Mouse (Mus musculus) forebrain, postnatal 0 days (tissue): Measurements from ENCODE around the gene Herpud1. TPM values are rescaled to one million over a fixed set of nuclear protein-coding genes. Genes with fewer than 3 reads are reported as not detected.

Experiments used
- ATAC-seq: fragments of 200-750 bp; cut with Nextera tagmentation; 2 replicates; pipeline ENCODE4 v1.8.0; 2017; ENCODE audit warnings: mild to moderate bottlenecking, moderate library complexity
- DNase-seq: peaks from one replicate; pipeline ENCODE4 v3.0.0-alpha.2; 2015
- H3K27ac ChIP-seq: fragments of 300-500 bp; sonication (generic); 2 replicates; pipeline ENCODE4 v1.5.1; 2014; ENCODE audit warnings: low read depth, mild to moderate bottlenecking, antibody characterized with exemption, low read length, moderate library complexity, mixed read lengths
- H3K27me3 ChIP-seq: fragments of 300-500 bp; sonication (generic); 2 replicates; pipeline ENCODE4 v1.6.1; 2014; ENCODE audit warnings: mild to moderate bottlenecking, low read length, mixed read lengths; ENCODE audit not compliant: insufficient read depth
- H3K36me3 ChIP-seq: fragments of 300-500 bp; sonication (generic); 2 replicates; pipeline ENCODE4 v1.6.1; 2014; ENCODE audit warnings: mild to moderate bottlenecking, moderate library complexity; ENCODE audit not compliant: insufficient read depth
- H3K4me1 ChIP-seq: fragments of 300-500 bp; sonication (generic); 2 replicates; pipeline ENCODE4 v1.6.1; 2014; ENCODE audit warnings: antibody characterized with exemption; ENCODE audit not compliant: insufficient read depth
- H3K4me2 ChIP-seq: fragments of 300-500 bp; sonication (generic); 2 replicates; pipeline ENCODE4 v1.6.1; 2014; ENCODE audit warnings: low read depth, mild to moderate bottlenecking, moderate library complexity
- H3K4me3 ChIP-seq: fragments of 300-500 bp; sonication (generic); 2 replicates; pipeline ENCODE4 v1.5.1; 2014; ENCODE audit warnings: low read depth, low read length, mixed read lengths
- H3K9ac ChIP-seq: fragments of 300-500 bp; sonication (generic); 2 replicates; pipeline ENCODE4 v1.6.1; 2014; ENCODE audit warnings: mild to moderate bottlenecking
- H3K9me3 ChIP-seq: fragments of 300-500 bp; sonication (generic); 2 replicates; pipeline ENCODE4 v1.6.1; 2016; ENCODE audit warnings: low read length
- CTCF ChIP-seq: sonication (generic); IDR thresholded peaks from 2 replicates; pipeline ENCODE4 v1.5.1; 2016; ENCODE audit warnings: antibody characterized with exemption, control low read depth, low read depth
- WGBS: fragments of 180-500 bp; shearing (Covaris S2); extraction: QIAGEN DNeasy Blood & Tissue Kit; methylation state at CpG from one replicate; pipeline ENCODE4 v1.1.7; 2014; 5-methylcytosine and 5-hydroxymethylcytosine counted together
- polyA plus RNA-seq: library from polyadenylated mRNA; unstranded; fragments of >200 nt; fragmentation: Nextera tagmentation; extraction: Ambion mirVana; gene quantifications from 2 replicates; pipeline ENCODE4 v1.2.1, GENCODE M21; 2015
- total RNA-seq: library from RNA; depleted of rRNA; stranded (reverse); fragments of >200 nt; gene quantifications from 2 replicates; pipeline ENCODE4 v1.2.3, GENCODE M21; 2014

Herpud1 gene
- total and polyA plus RNA-seq, 2 experiments from 2014 or later = 63.4 to 79.7 TPM

DNA sequence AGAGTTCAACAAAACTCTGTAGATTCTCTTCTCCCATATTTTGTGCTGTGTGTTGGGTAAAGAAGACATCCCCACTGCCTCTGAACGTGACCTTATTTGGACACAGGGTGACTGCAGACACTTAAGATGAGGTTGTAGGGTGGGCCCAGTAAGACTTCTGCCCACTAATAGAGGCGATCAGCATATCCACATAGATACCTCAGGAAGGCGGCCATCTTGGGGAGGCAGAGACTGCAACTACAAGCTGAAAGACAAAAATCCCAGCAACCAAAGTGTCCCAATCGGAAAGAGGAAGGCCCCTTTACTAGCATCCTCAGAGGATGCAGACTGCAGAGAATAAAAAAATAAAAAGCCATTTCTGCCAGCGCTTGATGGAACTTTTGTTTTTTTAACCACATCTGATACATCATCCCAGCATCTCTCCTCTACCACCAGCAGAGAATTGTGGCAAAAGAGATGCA, 49.9 kb downstream of the Herpud1 start:
- no peak overlapping the region for H3K9ac ChIP-seq
- no peaks in the 10 kb centered on the region for H3K9me3 ChIP-seq
- TF ChIP-seq CTCF = no peak
- no peaks in the 10 kb centered on the region for H3K36me3 ChIP-seq
- H3K4me3 ChIP-seq = no peak overlapping the region
- no peaks in the 10 kb centered on the region; the same call in none of the 2 replicates for H3K27me3 ChIP-seq
- no peak overlapping the region for H3K4me2 ChIP-seq
- peaks cover 7% of the 10 kb centered on the region; the same call in 1 of the 2 replicates for H3K4me1 ChIP-seq
- no peak for ATAC-seq
- no peak overlapping the region for H3K27ac ChIP-seq
- 95% methylated on average over 5 of the region's 5 CpGs for WGBS
- no peak for DNase-seq

DNA sequence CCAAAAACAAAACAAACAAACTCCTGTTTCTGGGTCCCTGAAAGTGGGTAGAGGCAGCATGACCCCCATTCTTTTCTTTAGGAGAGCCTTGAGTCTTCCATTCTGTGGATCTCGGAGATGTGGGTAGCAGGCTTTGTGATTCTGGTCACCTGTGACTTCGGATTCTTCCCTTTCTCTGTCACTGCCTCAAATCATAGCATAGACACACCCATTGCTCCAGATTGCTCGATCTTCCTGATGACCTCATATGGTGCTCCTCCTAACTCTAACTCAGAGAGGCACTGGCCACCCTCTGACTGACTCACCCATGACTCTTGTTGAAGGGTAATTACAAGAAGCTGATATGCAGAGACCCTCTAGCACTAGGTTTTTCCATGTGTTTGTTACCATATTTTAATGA, 50.7 kb downstream of the Herpud1 start:
- ATAC-seq = no peak
- H3K4me1 ChIP-seq = peaks cover 7% of the 10 kb centered on the region; the same call in 1 of the 2 replicates
- H3K4me3 ChIP-seq = no peak overlapping the region
- no peak overlapping the region for H3K4me2 ChIP-seq
- H3K36me3 ChIP-seq = no peaks in the 10 kb centered on the region
- H3K9me3 ChIP-seq = no peaks in the 10 kb centered on the region
- no peak for TF ChIP-seq CTCF
- no peak overlapping the region for H3K27ac ChIP-seq
- DNase-seq = no peak
- no peaks in the 10 kb centered on the region; the same call in none of the 2 replicates for H3K27me3 ChIP-seq
- 87% methylated on average over 3 of the region's 3 CpGs for WGBS
- no peak overlapping the region for H3K9ac ChIP-seq

DNA sequence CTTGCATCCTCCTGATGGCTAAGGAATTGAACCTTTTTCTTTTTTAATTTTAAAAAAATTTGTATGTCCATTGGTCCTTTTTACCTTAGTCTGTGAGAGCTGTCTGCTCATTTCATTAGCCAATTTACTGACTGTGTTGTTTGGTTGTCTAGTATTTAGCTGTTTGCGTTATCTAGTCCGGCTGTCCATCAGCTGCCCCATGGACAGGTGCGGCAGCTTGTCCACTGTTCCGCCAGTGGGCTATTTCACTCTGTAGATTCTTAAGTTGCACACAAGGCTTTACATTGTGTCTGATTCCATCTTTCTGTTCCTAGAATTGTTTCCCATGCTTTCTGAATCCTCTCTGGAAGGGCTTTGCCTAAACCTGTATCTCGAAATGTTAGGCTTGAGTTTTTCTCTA, 52.4 kb downstream of the Herpud1 start:
- 89% methylated on average over 5 of the region's 5 CpGs for WGBS
- H3K27me3 ChIP-seq = no peaks in the 10 kb centered on the region; the same call in 1 of the 2 replicates
- TF ChIP-seq CTCF = no peak

DNA sequence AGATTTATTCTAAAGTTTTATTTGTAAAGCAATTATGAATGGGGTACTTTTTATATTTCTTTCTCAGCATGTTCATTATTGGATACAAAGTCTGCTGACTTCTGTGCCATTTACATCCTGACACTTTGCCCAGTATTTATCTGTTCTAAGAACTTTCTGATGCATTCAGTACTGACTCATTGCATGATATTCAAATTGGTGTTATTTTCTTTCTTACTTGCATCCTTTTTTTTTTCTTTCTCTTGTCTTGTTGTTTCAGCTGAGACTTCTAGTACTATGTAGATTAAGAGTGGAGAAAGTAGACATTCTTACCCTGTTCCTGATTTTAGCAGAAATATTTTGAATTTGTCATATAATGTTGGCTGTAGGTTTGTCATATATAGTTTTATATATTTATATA, 53.5 kb downstream of the Herpud1 start:
- H3K36me3 ChIP-seq = no peaks in the 10 kb centered on the region
- H3K27ac ChIP-seq = no peak overlapping the region
- no peaks in the 10 kb centered on the region for H3K9me3 ChIP-seq
- no peaks in the 10 kb centered on the region for H3K4me1 ChIP-seq
- H3K4me3 ChIP-seq = no peak overlapping the region
- ATAC-seq (no peak), DNase-seq (no peak)
- no peak overlapping the region for H3K9ac ChIP-seq
- no peaks in the 10 kb centered on the region for H3K27me3 ChIP-seq
- H3K4me2 ChIP-seq = no peak overlapping the region
- no peak for TF ChIP-seq CTCF

More for the DNA sequence above, 52.4 kb downstream of the Herpud1 start:
- Histone ChIP-seq H3K27ac (no peak overlapping the region), H3K4me3 (no peak overlapping the region), H3K4me2 (no peak overlapping the region), H3K9ac (no peak overlapping the region), H3K36me3 (no peaks in the 10 kb centered on the region), H3K4me1 (peaks cover 7% of the 10 kb centered on the region; the same call in 1 of the 2 replicates), H3K9me3 (no peaks in the 10 kb centered on the region)
- ATAC-seq (no peak), DNase-seq (no peak)

DNA sequence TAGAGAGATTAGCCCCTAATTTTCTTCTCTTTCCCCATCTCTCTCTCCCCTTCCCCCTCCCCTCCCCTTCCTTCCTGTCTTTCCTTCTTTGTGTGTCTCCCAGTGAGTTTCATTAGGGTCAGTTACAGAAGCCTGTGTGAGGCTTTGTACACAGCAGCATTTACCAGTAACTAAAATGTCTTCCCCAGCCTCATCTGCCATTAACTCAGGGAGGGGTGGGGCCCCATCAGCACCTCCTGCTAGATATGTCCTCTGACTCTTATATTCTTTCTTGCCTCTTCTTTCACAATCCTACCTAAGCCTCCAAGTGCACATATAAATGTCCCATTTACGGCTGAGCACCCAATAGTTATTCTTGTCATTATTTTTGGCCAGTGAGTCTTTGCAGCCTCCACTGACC, 54.2 kb downstream of the Herpud1 start:
- Histone ChIP-seq H3K9ac (no peak overlapping the region), H3K27ac (no peak overlapping the region), H3K27me3 (no peaks in the 10 kb centered on the region), H3K36me3 (no peaks in the 10 kb centered on the region), H3K4me1 (no peaks in the 10 kb centered on the region), H3K4me2 (no peak overlapping the region), H3K4me3 (no peak overlapping the region), H3K9me3 (no peaks in the 10 kb centered on the region)
- DNase-seq (no peak), ATAC-seq (no peak)
- TF ChIP-seq CTCF = no peak
- WGBS = 75% methylated on average over 1 of the region's 1 CpGs

DNA sequence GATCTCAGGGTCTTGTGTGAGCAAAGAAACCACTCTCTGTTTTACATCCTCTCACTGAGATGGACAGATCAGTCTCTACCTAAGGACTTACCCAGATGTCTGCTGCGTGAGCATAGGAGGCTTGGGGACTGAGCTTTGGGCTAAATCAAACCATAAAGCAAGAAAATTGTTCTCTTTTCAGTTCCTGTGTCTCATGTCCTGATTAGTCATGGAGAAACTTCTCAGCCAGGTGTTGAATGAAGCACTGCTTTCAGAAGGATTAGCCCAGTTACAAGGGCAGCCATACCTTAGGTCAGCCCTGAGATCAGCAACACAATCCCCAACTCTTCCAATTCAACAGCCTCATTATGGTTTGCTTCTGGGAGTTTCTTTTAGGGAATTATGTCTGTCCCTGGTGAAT, 55.4 kb downstream of the Herpud1 start:
- 91% methylated on average over 1 of the region's 1 CpGs for whole genome bisulfite sequencing
- no peak overlapping the region for H3K4me2 ChIP-seq
- DNase-seq = no peak
- H3K36me3 ChIP-seq = no peaks in the 10 kb centered on the region
- no peak overlapping the region for H3K27ac ChIP-seq
- H3K4me3 ChIP-seq = no peak overlapping the region
- ATAC-seq = no peak
- no peaks in the 10 kb centered on the region for H3K27me3 ChIP-seq
- no peak overlapping the region for H3K9ac ChIP-seq
- H3K4me1 ChIP-seq = no peaks in the 10 kb centered on the region
- no peaks in the 10 kb centered on the region for H3K9me3 ChIP-seq
- TF ChIP-seq CTCF = no peak

DNA sequence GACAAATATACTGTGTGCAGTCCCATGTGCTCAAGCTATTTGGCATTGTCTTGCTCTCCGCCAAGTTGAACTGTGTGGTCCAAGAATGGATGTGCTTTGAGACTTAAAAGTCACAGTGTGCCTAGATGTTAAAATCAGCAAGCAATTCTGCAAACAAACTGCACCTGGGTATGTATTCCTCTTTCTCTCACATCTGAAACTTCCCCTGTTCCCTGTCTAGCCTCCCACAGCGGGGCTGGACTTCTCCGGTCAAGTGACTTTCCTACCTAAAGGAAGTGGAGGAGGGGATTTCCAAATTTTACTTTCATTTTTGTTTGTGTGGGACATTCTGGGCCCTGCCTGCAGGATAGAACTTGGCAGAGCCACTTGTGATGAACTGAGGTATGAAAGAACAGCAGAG, 56.9 kb downstream of the Herpud1 start:
- no peaks in the 10 kb centered on the region for H3K4me1 ChIP-seq
- H3K4me2 ChIP-seq = no peak overlapping the region
- H3K9ac ChIP-seq = no peak overlapping the region
- H3K27me3 ChIP-seq = no peaks in the 10 kb centered on the region
- H3K9me3 ChIP-seq = no peaks in the 10 kb centered on the region
- WGBS = 88% methylated on average over 3 of the region's 3 CpGs
- no peak overlapping the region for H3K4me3 ChIP-seq
- TF ChIP-seq CTCF = no peak
- no peaks in the 10 kb centered on the region for H3K36me3 ChIP-seq
- DNase-seq (no peak), ATAC-seq (no peak)
- H3K27ac ChIP-seq = no peak overlapping the region
